Mouse (Mus musculus) limb, embryonic 14.5 days (tissue): ENCODE data around the gene Adpgk. TPM values are rescaled to one million over a fixed set of nuclear protein-coding genes. Genes with fewer than 3 reads are reported as not detected.

Source experiments
- ATAC-seq: fragments of 200-750 bp; cut with Nextera tagmentation; 2 replicates; pipeline ENCODE4 v1.8.0; 2017; ENCODE audit warnings: low read depth, moderate number of reproducible peaks, moderate TSS enrichment; ENCODE audit not compliant: low FRiP score
- DNase-seq: peaks from one replicate; pipeline ENCODE4 v3.0.0-alpha.2; 2015; ENCODE audit warnings: low spot score
- H3K27ac ChIP-seq: fragments of 300-500 bp; sonication (generic); replicated peaks from 2 replicates; pipeline ENCODE4 v1.5.1; 2014; ENCODE audit warnings: low read depth, mild to moderate bottlenecking, low read length, moderate library complexity, mixed read lengths
- H3K27me3 ChIP-seq: fragments of 300-500 bp; sonication (generic); 2 replicates; pipeline ENCODE4 v1.6.1; 2014; ENCODE audit warnings: low read length, mixed read lengths; ENCODE audit not compliant: control insufficient read depth, insufficient read depth
- H3K36me3 ChIP-seq: fragments of 300-500 bp; sonication (generic); 2 replicates; pipeline ENCODE4 v1.6.1; 2014; ENCODE audit warnings: mild to moderate bottlenecking, low read length, moderate library complexity, mixed read lengths; ENCODE audit not compliant: control insufficient read depth, insufficient read depth
- H3K4me1 ChIP-seq: fragments of 300-500 bp; sonication (generic); 2 replicates; pipeline ENCODE4 v1.6.1; 2014; ENCODE audit warnings: antibody characterized with exemption, low read length, mixed read lengths; ENCODE audit not compliant: control insufficient read depth, insufficient read depth
- H3K4me2 ChIP-seq: fragments of 300-500 bp; sonication (generic); replicated peaks from 2 replicates; pipeline ENCODE4 v1.6.1; 2014; ENCODE audit warnings: low read depth, mild to moderate bottlenecking, low read length, moderate library complexity; ENCODE audit not compliant: severe bottlenecking
- H3K4me3 ChIP-seq: fragments of 300-500 bp; sonication (generic); replicated peaks from 2 replicates; pipeline ENCODE4 v1.5.1; 2014; ENCODE audit warnings: low read length
- H3K9ac ChIP-seq: fragments of 300-500 bp; sonication (generic); 2 replicates; pipeline ENCODE4 v1.6.1; 2014; ENCODE audit warnings: mild to moderate bottlenecking, low read depth, low read length, moderate library complexity; ENCODE audit not compliant: severe bottlenecking
- H3K9me3 ChIP-seq: fragments of 300-500 bp; sonication (generic); 2 replicates; pipeline ENCODE4 v1.6.1; 2016; ENCODE audit warnings: low read length; ENCODE audit not compliant: control insufficient read depth
- POLR2A ChIP-seq: fragments of 200-500 bp; IDR thresholded peaks from 2 replicates; pipeline ENCODE4 v1.8.0; 2012; ENCODE audit warnings: inconsistent platforms, mild to moderate bottlenecking, moderate library complexity, borderline replicate concordance; ENCODE audit not compliant: insufficient read depth, insufficient read length; ENCODE audit errors: extremely low read depth
- WGBS: fragments of 180-500 bp; shearing (Covaris S2); extraction: QIAGEN DNeasy Blood & Tissue Kit; methylation state at CpG from one replicate; pipeline ENCODE4 v1.1.7; 2014; 5-methylcytosine and 5-hydroxymethylcytosine counted together
- polyA plus RNA-seq, 2 experiments: library from polyadenylated mRNA; depleted of rRNA in 1 of 2; stranded (reverse) in 1 of 2; unstranded in 1 of 2; fragments of >200 nt; fragmentation: Nextera tagmentation in 1 of 2; extraction: Ambion mirVana in 1 of 2; gene quantifications; 2 replicates each; pipeline versions ENCODE4 v1.2.1 to v1.2.3; 2012 to 2014

Gene Adpgk
- polyA plus RNA-seq, 2 experiments, result 46.2 to 51.2 TPM

DNA sequence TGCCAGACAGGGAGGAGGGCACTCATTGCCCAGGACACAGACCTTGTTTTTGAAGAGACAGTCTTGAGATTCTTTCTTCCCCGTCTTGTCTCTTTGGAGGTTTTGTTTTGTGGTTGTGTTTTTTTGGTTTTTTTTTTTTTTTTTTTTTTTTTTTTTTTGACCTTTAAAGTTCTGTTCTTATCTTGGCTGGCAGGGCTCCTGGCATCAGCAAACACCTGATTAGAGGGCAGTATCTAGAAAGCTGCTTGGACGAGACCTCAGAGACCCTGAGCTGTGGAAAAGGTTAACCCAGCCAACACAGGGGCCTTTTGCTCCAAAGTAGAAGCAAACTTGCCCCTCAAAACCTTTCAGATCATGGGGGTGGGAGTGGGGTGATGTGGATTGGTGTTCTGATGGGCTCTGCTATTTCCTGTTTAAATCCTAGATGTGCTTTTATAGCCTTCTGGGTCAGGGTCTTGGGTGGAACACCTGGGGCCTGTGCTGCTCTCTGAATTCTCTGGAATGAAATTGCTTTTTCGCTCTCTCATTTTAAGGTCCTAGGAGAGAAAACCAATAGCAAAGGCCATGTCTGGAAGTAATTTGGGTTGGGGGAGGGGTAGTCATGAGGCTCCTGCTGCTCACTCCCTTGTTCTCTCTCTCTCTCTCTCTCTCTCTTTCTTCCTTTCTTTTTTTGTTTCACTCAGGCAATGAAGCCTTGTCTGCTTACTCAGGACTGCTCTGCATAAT is 2.5 kb upstream of the Adpgk start:
- H3K27ac ChIP-seq, result peak overlapping the region; percentile 85
- H3K36me3 ChIP-seq, result no peaks in the 10 kb centered on the region
- peak; percentile 87 for DNase-seq
- H3K9ac ChIP-seq, result no peak overlapping the region
- ATAC-seq, result peak; percentile 21; the same call in 1 of the 2 replicates
- no peaks in the 10 kb centered on the region for H3K9me3 ChIP-seq
- no peak overlapping the region for H3K4me3 ChIP-seq
- no peak for TF ChIP-seq POLR2A
- H3K4me2 ChIP-seq, result no peak overlapping the region
- WGBS, result 47% methylated on average over 3 of the region's 3 CpGs
- H3K27me3 ChIP-seq, result no peaks in the 10 kb centered on the region
- H3K4me1 ChIP-seq, result peaks cover 39% of the 10 kb centered on the region

DNA sequence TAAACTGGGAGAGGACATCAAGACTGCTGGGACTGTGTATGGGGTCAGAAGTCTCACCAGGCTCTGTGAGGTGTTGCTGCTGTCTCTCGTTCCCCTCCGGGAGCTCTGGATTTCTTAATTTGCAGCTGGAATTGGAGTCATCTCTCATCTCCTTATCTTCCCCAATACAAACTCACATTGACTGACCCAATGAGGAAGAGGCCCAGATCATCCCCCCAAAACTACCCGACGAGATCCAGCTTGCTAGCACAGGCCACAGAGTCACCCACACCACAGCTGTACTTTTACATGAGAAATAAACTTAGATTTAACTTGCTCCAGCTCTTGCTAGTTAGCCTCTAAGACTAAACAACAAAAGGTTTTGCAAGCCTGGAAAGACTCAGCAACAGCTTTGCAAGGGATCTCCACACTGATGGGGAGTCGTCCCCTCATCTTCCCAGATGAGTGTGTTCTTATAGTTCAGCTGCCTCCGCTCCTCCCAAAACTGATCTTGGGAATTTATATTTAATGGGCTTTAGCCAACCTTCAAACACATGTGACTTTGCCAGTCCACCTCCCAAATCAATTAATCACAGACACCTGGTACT is 1.7 kb upstream of the Adpgk start:
- Histone ChIP-seq H3K4me1 (peaks cover 39% of the 10 kb centered on the region), H3K27ac (peak overlapping the region; percentile 85), H3K4me2 (no peak overlapping the region), H3K9ac (no peak overlapping the region), H3K36me3 (no peaks in the 10 kb centered on the region), H3K9me3 (no peaks in the 10 kb centered on the region), H3K27me3 (no peaks in the 10 kb centered on the region), H3K4me3 (no peak overlapping the region)
- TF ChIP-seq POLR2A, result no peak
- no peak for DNase-seq
- WGBS, result 28% methylated on average over 6 of the region's 6 CpGs
- ATAC-seq, result no peak

DNA sequence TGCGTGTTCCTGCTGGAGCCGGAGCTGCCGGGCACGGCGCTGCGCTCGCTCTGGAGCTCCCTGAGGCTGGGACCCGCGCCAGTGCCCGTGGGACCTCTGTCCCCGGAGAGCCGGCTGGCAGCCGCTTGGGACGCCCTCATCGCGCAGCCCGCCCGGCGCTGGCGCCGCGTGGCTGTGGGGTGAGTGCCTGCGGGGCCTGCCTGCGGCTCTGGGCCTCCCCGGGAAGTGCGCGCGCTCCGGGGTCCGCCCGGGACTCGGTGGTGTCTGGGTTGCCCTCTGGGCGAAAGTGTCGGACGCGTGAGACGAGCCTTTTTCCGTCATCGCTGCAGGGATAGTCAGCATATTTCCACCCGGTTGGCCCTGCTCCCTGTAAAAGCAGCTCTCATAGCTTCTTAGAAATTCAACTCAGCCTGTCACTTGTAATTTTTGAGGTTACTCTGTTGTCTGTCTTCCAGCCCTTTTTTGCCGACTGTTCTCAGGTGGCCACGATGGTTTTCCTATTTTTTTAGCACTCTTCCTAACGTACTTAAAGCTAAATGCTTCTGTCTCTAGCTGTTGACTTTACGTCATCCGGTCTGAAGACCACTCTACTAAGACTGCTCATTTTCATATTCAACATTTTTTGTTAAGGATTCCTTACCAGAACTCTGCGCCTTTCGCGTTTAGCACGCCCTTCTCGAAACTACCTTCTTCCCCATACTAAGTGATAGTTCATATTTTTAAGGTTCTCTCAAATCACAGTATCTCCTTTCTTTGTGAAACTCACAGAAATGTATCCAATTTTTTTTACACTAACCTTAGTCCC is 532 bp downstream of the Adpgk start:
- 6% methylated on average over 36 of the region's 50 CpGs for WGBS
- no peaks in the 10 kb centered on the region for H3K9me3 ChIP-seq
- no peaks in the 10 kb centered on the region for H3K27me3 ChIP-seq
- ATAC-seq (peak; percentile 38), DNase-seq (no peak)
- H3K36me3 ChIP-seq, result no peaks in the 10 kb centered on the region
- H3K4me2 ChIP-seq, result peak overlapping the region; percentile 70
- H3K27ac ChIP-seq, result peak overlapping the region; percentile 87
- no peak for TF ChIP-seq POLR2A
- peak overlapping the region; percentile 86 for H3K4me3 ChIP-seq
- H3K9ac ChIP-seq, result peak overlapping the region; percentile 88
- peaks cover 39% of the 10 kb centered on the region for H3K4me1 ChIP-seq

DNA sequence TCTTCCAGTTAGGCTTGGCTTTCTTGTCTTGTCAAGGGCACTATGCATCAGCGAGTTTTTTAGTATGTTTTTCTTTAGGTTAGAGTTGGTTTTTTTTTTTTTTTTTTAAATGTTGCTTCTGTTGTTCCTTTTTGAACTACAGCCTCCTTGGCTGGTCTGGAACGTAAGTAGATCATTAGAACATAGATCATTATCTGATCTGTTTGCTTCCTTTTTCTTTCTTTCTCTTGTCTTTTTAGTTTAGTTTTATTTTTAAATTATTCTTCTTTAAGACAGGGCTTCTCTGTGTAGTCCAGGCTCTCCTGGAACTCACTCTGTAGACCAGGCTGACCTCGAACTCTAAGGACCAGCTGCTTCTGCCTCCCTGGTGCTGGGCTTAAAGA is 1.1 kb downstream of the Adpgk start:
- no peaks in the 10 kb centered on the region for H3K27me3 ChIP-seq
- peak overlapping the region; percentile 70 for H3K4me2 ChIP-seq
- ATAC-seq (no peak), DNase-seq (no peak)
- H3K27ac ChIP-seq, result no peak overlapping the region
- peaks cover 3% of the 10 kb centered on the region; the same call in 1 of the 2 replicates for H3K36me3 ChIP-seq
- H3K9ac ChIP-seq, result 0 out of 2 replicates have a peak overlapping the region, but pooled peaks have one; percentile 3
- H3K4me1 ChIP-seq, result peaks cover 39% of the 10 kb centered on the region
- TF ChIP-seq POLR2A, result no peak
- WGBS, result 46% methylated on average over 3 of the region's 3 CpGs
- H3K9me3 ChIP-seq, result no peaks in the 10 kb centered on the region
- peak overlapping the region; percentile 86 for H3K4me3 ChIP-seq

DNA sequence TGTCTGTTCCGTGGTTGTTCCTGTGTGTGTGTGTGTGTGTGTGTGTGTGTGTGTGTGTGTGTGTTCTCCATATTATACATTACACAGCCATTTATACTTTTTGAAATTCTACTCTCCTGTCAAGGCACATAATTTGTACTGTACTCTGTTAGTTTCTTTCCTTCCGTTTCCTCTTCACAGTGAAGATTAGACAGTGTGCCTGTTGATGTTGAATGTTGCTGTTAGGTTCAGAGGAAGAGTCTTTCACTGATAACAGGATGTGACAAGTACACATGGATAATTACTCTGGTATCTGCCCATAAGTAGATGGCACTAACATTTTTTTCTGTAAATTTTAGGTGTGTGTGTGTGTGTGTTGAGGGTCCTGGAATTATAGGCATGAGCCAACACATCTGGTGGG is 5.1 kb downstream of the Adpgk start:
- Histone ChIP-seq H3K4me2 (no peak overlapping the region), H3K4me3 (no peak overlapping the region), H3K27me3 (no peaks in the 10 kb centered on the region), H3K9me3 (no peaks in the 10 kb centered on the region), H3K9ac (no peak overlapping the region), H3K27ac (no peak overlapping the region), H3K36me3 (peaks cover 26% of the 10 kb centered on the region), H3K4me1 (peaks cover 6% of the 10 kb centered on the region; the same call in 1 of the 2 replicates)
- 99% methylated on average over 2 of the region's 2 CpGs for WGBS
- ATAC-seq (no peak), DNase-seq (no peak)
- no peak for TF ChIP-seq POLR2A
